Mouse (Mus musculus): ENCODE results near the gene Gnao1.

Gnao1 gene

DNA sequence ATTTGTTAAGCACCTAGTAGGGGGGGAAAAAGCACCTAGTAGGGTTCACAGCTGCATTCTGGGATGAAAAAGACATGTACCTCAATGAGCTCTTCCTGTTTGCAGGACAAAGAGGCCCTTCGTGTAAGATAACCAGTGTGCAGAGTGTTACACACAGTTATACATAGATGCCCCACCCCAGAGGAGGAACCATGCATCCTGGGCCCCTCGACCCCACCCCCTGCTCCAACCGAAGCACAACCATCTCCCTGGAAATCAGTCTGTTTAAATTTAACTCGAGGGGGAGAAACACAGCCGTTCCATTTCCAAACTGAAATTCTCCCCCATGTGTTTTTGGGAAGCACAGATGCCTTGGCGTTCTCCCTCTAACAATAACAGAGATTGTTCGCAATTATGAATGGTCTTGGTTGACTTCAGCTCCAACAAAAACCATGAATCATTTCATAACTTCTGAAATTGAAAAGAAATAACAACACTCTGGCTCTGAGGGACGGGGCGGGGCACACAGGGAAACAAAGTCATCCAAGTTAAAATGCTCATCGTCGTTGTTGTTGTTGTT, 42.4 kb downstream of the Gnao1 start:
- DNase-seq = no peak

DNA sequence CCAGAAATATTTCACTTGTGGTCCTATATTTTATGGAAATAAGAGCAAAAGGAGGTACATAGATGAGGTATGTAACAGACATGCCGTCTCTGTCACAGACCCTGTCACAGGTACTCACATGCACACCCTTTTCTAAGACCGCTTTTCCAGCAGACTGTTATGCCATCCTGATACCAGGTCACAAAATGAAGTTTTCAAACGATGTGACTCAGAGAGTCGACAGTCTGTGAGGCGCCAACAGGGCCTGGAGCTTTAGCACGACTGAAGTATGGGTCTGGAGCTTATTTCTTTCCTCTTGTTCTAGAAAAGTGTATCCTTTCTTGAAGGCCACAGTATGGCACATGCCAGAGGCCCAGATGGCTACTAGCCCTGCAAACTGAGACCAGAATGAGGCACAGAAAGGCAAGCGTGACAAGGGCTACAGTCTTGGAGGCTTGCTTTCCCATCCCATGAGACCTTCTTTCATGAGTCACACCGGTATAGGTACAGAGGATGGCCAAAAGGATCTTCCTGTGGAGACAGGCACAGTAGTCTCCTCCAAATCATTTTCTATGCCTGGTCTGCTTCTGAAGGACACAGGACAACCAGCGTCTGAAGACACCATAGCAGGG, 43.2 kb downstream of the Gnao1 start:
- no peak for DNase-seq

DNA sequence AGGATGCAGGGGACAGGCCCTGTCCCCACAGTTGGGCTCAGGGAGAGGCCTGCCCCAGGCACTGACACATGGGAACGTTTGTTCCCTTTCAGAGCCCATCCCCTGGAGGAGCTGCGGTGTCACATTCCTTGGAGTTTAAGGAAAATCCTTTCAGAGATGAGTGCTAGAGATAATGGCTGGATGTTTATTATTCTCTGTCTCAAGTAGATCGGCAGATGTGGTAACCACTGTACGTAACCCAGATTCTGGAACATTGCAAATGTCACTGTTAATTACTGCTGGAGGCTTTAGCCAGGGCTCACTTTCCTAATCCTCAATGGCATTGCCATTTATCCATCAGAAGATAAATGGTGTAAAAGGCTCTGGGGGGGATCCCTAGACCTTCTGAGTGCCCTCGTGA, 44.9 kb downstream of the Gnao1 start:
- no peak for DNase-seq

DNA sequence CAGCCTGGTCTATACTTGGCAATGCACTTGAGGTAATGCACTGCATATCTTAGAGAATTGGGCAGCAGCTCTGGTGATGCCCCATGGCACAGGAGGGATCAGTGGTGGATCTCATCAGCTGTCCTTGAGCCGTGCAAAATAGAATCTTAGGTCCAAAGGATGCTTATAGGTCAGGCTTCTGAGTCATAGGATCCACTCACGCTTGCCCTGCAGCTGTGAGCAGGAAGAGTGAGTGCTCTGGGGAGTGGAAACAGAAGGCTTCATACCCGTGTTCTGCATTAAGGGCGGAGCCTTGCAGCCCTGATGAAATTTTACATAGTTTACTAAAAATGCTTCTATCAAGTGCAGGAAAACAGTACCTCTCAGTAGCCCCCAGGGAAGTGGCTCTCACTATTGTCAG, 45.5 kb downstream of the Gnao1 start:
- DNase-seq = no peak

DNA sequence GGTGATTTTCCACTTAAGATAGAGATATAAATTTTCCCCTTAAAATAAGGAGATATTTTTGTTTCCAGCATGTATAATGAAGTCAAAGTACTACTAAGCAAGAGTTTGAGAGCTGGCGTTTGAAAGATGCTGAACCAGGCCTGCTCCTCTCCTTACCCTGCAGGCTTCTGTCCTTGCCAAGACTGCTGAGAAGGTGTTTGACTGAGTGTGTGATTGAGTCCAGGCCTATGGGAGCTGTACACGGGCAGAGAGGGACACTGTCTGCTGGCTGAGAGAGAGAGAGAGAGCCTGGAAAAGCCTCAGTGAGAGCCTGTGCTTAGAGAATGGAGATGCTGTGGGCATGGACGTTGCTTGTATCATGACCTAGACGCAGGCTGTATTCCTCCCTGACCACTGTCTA, 47.4 kb downstream of the Gnao1 start:
- DNase-seq = no peak

DNA sequence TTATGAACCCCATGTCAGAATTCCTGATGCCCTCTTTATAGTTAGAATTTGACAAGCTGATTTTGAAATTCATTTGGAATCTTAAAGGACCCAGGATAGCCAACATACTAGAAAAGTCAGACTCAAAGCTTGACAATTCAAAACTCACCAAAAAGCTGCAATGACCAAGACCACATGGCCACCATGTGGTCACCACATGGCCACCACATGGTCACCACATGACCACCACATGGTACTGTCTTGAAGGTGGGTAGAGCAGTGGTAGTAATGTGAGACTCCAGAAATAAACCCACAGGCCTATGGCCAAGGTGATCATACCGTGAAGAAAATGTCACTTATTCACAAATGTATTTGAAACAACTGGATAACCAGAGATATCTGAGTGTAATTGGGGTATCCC, 48.5 kb downstream of the Gnao1 start:
- no peak for DNase-seq

DNA sequence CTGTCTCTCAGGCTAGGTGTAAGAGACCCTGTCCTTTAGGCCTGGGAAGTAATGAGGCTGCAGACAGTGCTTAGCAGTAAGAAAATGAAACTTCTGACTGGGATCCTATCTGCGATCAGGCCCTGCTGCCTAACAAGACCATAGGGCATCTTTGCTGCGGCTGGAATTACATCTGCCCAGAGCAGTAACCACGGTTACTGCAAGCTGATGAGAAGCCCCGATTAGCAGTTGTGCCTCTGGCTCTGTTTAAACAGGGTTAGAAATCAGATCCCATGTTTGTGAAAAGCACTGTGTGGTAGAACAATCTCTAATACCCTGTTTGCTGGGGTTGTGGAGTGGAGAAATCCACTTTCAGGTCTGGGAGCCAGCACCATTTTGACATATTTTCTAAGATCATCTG, 50.3 kb downstream of the Gnao1 start:
- DNase-seq = no peak

DNA sequence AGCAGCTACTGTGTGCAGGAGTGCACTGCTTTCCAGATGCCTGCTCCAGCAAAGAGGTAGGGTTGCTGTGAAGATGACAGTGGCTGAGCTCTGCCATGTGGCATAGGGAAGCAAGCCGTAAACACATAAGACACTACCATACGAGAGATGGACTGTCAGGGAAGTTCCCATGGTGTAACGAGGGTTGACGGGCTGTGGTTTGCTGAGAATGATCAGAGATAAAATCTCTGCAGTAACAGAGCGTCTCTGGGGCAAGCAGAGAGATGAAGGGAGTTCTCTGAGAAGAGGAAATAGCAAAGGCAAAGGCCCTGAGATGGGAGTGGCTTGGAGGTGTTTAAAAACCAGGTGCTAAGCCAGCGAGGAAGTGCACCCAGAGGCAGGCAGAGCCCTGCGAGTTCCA, 54.3 kb downstream of the Gnao1 start:
- DNase-seq = no peak

DNA sequence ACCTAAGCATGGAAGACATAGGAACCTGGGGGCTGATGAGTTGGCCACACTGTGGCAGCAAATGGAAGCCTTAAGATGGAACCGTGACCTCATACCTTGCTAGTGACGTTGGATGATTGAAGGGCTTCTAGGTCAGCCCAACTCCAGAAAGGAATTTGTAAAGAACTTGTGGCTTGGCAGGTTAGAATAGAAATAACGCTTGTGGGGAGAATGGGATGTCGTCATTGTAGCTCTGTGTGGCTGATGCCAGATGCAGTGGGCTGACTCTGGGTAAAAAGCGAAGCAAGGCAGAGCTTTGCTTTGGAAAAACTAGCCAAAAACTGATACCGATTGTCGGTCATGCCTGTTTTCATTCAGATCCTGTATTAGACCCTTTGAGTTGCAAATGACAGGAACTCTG, 56.5 kb downstream of the Gnao1 start:
- DNase-seq = no peak

DNA sequence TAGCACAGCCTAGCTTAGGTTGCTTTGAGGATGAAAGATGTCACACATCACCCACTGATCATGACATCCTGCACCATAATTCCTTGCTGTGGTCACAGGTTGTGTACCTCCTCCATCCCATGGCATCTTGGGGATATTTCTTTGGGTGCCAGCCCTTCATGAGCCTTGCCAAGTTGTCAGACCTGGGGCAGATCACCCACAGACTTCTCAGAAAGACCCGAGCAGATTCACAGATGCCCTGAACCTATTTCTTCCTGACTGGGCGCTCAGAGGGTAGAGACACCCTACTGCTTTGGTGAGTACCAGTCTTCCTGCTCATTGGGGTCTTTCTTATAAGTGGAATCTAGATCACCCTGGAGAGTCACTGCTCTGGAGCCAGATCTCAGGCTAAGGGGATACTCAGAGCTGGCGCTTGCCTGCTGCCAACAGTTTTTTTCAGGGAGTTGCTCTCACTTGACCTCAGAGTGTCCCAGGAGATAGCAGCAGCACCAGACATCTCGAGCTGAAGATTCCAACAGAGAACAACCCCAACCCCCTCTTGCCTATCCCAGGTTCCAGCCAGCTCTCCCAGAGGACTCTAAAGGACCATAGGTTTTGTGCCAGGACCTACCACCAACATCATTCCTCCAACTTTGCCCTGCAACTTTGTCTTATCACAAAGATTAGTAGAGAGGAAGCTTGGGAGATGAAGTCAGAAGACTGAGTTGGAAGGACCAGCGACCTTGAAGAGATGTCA, 58.9 kb downstream of the Gnao1 start:
- DNase-seq = no peak

DNA sequence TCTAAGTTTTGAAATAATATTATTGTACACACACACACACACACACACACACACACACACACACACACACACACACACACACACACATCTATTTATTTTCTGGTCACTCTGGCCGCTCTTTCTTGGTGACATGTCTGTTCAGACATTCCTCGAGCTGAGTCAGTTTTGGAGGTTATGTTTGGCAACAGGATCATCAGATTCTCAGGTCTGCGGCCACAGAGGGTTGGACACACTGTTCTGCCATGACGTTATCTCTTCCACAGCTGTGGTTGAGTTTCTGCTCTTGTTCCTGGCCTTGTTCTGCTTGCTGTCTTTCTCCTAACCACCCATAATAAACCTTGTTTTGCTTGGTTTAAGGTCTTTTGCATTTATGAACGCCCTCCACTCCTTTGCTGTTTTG, 61.5 kb downstream of the Gnao1 start:
- no peak for DNase-seq

DNA sequence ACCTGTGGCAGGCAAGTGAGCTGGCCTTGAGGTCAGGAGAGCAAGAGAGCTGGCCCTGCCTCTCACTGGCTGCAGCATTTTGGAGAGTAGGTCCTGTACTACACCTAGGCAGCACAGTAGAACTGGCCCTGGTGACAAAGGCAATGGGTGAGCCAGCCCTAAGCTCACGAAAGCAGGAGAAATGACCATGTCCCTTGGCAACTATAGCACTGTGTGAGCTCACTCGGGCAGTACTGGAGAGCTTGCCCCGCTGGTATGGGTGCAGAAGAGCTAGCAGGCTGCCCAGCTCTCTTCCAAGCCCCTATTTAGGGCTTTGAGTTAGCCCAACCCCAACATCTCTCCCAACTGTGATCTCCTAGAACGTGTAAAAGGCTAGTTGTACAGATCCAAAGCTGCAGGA, 68.6 kb downstream of the Gnao1 start:
- DNase-seq = no peak

DNA sequence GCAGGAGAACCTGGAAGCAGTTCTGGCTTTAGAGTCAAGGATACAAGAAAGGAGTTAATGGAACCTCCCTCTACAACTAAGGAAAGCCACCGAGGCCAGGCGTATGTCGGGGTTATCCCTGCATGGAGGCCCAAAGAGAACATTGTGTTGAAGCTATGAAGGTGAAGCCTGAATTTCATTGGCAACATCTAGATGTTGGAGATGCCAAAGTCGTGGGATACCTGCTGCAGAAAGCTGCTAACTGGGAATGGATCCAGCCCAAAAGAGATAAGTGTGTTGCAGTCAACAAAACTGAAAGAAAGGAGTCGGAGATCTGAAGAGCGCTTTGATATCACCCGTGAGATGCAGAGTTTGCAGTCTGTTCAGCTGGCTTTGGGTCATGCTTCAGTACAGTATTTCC, 70.2 kb downstream of the Gnao1 start:
- DNase-seq = no peak

DNA sequence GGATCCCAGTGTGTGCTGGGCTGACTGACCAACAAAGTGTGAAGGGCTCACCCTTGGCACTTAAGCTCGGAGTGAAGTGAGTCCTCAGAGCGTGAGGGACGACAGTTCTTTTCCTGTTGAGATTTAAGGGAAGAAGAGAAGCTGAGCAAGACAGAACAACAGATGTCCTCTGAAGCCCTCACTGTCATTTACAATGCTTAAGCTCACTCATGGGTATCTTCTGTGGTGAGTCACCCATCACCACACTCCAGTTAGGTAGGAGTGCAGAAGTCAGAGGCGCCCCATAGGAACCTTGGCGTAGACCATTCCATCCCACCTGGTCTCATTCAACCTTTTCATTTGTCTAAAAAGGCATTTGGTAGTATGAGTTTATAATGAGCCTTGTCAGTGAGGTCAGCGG, 71.6 kb downstream of the Gnao1 start:
- no peak for DNase-seq

DNA sequence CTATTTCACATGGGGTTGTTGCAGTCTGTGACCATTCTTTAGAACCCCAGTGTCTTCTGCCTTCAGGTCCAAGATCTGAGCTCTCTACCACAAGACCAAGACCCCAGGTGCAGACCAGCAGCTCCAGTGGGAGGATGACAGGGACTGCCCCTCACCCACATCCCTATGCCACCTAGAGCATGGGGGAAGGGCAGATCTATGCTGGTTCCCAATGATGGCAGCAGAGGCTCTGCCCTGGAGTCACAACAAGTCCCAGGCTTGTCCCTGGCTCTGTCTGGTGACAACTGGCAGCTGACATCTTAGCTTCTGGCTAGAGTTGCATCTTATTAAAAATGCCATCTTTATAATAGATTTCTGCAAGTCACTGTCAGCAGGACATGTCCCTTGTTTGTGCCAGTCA, 73.5 kb downstream of the Gnao1 start:
- DNase-seq = no peak

DNA sequence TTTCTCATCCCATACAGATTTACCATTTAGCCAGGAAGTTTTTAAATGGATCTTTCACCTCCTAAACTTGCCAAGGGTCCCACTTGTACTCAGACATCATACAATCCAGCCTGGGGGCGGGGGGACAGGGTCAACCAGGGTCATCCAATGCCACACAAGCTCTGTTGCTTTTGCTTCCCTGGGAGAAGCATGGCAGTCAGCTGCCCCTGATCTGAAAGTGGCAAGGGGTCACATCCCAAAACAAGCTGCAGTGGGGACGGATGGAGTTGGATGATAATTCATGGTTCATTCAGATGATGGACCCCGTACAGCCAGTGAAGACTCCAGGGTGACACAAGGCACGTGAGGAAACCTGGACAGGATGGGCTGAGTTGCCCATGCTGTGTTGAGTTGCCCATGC, 74.0 kb downstream of the Gnao1 start:
- DNase-seq = no peak

DNA sequence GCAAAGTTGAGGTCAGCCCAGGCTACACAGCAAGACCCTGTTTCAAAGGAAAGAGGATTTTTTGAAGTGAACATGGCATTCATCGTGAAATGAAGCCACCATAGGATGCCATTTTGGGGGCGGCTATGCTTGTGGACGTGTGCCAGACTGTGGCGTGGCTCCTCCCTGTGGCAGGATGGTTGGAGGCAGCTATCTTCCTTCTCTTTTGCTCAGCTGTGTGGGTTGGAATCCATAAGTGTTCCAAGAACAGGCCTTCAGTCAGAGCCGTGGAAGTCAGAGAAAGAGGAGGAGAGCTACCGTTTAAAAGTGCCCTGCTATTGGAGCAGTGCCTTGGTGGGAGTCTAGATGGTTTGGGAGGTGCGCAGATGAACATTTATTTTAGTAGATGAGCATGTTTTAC, 74.5 kb downstream of the Gnao1 start:
- DNase-seq = peak; percentile 75

DNA sequence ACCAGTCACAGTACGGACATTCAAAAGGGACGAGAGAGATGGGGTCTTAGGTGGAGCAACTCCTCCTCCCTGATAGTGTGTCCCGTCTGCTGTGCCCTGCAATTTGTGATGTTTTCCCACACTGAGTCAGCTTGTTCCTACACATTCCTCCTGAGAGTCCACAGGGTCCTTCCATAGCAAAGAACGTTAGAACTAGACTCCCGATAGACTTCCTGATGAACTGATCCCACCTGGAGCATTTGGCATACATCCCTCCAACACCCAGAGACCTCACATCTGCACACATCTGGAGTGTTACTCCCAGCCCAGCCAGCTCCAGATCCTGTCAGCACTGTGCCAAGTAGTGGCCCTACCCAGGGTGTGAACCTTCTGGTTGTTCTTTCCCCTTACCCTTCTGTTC, 76.4 kb downstream of the Gnao1 start:
- no peak for DNase-seq

DNA sequence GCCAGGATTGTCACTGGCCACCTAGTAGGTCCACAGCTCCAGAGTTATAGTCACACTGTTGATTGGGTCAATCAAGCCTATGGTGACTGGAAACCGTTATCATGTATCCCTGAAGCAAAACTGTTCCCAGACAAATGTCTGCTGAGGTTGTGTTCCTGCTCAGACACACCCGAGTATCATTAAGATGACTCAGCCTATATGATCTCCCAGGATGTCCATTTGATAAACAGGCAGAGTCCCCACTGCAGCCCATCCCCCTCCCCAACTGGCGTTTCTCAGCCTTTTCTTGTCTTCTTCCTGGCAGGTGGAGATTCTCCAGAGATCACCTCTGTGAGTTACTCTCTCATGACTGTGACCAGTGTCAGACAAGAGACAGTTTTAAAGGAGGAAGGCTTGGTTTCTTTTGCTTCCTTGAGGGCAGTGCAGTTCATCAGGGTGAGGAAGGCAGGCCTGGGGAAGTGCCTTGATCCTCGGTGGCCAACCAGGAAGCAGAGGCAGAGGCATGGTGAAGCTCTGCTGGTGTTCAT, 78.4 kb downstream of the Gnao1 start:
- DNase-seq = no peak

DNA sequence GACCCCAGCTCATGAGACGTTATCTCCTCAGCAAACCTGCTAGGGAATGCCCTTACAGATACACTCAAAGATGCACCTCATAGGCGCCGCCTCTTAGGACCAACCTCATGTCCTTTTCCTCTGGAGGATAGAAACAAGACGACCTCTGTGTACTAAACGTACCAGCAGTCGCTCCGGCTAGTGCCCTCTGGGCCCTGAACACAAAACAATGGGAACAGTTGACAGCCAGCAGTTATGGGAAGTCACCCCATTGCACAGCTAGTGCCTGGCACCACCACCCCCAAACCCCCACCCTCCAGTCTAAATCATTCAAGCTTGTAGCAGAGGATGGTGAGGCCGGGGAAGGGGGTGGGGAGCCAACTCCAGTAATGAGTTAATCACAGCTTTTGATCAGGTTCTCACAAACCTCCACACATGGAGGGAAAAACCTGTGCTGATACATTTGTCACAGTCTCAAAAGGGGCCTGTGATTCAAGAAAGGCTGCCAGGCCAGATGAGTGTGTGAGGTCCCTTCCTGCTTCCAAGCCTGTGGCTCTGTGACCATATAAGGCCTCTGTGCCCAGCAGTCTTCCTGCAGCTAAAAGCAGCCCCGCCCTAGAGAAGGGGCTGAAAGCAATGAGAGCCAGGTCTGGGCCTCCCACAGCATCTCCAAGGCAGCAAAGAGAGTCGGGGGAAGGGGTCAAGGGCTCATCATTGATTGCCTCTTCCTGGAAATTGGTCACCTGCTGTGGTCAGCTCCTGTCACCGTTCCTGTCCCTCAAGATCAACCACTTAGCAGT, 79.1 kb downstream of the Gnao1 start:
- DNase-seq = no peak

DNA sequence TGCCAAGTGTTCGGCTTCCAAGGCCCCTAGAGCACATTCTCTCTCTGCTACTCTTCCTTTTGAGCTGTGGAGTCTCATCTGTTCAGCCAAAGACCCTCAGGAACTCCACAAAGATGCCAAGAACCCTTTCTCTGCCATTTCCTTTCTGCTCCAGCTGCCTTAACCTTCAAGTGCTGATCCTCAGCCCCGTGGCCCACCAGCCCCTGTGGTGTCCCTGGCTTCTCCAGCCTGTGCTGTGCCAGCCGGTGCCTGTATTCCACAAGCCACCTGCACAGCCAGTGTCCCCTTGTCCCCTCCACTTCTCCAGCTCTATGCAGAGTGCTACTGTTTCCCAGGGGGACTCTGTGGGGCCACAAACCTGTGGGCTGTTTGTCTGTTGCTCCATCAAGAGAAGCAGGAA, 83.8 kb downstream of the Gnao1 start:
- DNase-seq = no peak

DNA sequence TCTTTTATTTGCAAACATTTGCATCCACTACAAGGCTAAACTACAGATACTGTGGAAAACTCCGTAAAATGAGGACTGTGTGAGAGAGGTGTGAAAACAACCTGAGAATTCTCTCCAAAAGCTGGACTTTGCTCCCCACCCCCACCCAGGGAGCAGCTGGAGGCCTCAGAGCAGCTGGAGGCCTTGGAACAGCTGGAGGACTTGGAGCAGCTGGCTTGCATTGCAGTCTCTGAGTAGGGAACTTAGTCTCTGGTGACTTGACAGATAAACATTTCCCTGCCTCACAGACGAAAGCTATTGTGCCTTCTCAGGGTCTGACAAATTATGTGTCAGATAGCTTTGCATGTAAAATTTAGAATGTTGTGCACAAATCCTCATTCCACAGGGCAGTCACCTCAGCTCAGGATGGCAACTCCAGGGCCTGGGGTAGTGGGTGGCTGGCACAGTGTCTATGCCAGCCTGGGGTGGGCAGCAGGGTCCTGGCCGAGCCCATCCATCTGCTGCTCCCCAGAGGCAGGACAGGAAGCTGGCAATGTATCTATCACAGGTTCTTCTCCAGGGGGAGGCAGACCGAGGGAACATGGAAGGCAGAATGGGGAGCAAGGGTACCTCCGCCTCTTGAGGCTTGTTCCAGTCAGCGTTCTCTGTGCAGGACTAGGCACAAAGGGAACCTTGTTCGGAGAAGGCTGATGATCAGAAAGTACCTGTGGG, 87.2 kb downstream of the Gnao1 start:
- DNase-seq = no peak

DNA sequence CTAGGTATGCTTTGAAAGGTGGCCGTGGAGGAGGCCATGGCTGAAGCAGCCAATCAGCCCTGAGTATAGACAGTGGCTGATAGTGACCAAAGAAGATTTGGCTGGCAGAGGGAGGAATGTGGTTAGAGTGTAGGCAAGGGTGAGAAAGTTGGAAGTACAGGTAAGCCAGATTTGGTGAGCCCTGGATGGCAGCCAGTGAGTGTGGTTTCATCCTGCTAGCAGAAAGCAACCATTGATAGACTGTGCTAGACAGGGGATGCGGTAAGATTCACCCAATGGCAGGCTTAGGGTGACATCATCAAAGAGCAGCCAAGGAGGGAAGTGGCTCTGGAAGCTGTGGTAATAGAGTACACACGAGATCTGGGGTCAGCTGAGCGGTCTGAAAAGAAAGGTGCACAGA, 88.8 kb downstream of the Gnao1 start:
- no peak for DNase-seq

All from right cerebral cortex, postnatal 25 days (tissue).